Mouse (Mus musculus) adrenal gland, postnatal 14 days (tissue): ENCODE measurements at regions not wholly inside any gene's neighbourhood (a gene's known extent, or its start where the extent isn't known, plus 50 kb on each side); places are given as distances from the start of the nearest gene placed in this dataset.

ENCODE experiments used
- DNase-seq: peaks from one replicate; pipeline ENCODE4 v3.0.0; 2021; ENCODE audit warnings: mixed read lengths

DNA sequence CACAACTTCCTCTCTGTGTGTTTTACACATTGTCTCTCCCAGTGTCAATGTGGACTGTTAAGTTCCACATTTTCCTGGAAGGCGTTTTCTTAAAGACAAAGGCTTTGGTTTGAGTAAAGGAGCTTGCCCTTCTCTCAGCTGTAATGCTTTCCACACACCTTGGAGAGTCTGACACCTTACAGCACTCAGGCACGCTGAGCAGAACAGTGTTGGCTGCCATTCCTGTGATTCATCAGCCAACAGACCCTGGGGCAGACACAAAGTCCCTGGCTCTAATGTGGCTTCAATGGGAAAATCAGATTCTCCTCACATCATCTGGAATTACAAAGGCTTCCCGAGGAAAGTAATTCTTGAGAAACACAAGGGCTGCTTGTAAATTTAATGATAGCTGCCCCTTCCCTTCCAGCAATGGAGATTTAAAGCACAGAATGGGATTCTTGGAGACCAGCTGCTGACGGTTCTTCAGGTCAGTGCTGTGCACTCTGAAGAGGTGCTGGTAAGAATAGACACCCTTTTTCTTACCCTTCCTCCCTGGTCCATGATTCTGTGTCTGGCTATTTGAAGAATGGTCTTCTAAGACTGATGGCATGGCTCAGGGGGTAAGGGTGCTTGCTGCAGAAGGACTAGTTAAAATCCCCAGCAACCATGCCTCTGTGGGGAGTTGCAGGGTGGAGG is 468.4 kb upstream of the Nr2f2 start:
- no peak for DNase-seq

DNA sequence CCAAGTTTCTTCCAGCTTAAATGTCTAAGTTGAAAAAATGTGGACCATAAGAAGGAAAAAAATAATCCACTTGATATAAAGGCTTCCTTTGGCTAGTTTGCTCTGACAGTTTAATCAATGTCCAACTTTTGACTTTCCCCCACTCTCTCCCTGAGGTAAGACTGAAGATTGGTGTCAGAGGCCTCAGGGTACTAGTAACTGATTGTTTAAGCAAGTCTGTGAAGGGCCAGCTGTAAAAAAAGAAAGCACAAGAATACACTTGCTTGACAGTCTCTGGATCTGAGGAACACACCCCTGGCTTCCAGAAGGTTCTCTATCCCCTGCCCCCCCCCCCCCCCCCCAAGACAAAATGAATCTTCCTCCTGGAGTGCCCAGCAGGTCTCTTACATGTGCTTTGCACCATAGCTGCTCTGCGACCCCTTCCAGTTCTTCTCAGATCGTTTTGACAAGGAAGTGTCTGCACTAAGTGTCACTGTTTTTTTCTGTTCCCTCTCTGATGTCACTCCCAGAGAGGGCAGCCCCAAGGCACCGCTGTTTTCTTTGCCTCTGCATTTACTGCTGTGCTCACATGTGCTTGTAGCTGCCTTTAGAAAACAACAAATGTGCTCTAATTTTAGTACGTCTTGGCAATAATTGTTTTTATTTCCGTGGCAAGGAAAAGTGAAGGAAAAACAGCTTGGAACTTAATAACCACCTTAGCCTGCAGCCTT is 462.1 kb upstream of the Nr2f2 start:
- no peak for DNase-seq

DNA sequence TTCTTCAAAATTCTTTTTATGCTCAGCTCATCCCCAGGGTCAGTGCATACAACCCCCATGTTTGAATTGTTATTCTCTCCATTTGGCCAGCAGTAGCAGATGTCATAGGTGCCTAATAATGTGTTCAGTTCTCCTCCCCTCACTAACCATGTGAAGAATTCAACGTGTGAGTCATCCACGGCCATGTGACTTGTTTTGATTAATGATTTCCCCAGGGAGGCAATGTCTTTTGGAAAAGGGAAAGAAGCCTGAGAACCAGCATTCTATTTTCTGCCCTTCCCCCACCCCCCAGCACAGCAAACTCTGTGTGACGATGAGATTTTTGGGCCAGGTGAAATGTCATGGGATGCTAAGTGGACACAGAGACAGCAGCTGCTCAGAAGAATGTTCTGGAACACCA is 459.5 kb upstream of the Nr2f2 start:
- no peak for DNase-seq

DNA sequence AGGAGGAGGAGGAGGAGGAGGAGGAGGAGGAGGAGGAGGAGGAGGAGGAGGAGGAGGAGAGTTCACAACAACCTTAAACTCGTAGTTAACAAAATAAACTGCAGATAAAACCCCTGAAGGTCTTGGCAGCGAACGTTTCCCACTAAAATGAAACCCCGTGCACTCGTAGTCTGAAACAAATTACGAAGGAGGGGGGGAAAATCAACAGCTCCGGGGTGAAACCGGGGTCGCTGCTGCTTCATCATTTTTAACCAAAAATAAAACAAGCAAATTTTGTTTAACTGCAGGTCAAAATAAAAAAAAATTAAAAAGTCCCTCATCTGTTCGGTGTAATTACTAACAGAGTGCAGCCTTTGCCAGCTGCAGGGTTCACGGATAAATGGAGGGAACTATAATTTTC is 456.5 kb upstream of the Nr2f2 start:
- DNase-seq: no peak

DNA sequence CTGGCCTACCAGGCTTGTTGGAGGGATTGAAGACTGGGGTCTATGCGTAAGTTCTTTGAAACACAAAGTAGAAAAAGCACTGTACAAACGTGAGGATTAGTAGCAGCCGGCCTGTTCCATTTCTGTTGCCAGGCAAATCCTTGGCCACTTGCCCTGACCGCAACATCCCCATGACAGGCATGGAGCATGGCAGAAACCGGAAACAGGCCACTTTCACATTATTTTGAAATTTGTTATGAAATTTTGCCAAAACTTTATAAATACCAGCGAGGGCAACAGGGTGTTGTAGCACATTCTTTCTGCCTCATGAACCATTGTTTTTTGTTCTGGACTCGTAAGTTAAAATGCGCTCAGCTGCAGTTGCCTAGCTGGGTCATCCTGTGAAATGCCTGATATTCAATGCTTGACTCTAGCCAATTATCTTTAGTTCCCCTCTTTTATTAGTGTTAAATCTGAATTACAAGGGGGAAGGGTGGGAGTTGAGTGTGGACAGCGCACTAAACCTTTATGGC is 455.8 kb upstream of the Nr2f2 start:
- DNase-seq: peak; percentile 84

DNA sequence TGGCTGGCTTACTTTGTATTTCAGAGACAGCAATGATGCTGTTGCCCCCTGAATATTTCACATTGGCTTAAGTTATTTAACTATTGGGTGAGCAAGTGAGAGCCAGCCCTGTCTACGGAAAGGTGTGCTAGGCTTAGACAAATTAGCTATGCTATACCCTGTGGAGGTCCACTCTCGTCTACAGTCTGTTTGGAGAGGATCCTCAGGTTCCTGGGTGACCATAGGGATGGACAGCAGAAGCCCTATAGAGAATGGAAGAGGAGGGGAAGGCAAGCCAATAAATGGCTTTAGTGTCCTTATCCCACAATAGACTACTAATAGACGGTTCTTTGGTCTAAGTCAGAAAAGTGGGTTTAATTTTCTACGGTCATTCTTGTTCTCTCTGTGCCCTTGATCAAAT is 455.3 kb upstream of the Nr2f2 start:
- DNase-seq: no peak

DNA sequence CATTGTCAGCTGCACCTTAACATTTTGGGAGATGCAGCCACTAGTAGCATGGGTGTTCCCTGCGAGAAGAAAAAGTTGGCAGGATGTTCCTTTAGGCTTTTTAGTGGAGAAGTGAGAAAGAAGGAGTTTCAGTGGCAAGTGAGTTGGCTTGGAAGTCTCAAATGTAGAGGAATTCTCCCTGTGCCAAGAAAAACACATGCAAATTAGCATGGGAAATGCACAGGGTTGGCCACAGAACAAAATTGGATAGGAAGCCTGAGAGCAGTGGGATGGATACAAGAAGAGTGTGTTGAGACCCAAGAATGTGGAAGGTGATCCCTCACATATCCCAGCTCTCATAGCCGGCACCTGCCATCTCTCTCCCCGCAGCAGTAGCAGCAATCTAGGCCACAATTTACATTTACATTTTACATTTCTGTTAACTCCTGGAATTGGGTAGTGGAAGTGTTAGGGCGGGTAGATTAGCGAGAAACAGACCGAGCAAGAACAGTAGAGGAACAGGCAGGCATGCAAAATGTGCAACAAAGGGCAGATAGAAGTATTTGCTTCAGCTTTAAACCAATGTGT is 450.9 kb upstream of the Nr2f2 start:
- no peak for DNase-seq

DNA sequence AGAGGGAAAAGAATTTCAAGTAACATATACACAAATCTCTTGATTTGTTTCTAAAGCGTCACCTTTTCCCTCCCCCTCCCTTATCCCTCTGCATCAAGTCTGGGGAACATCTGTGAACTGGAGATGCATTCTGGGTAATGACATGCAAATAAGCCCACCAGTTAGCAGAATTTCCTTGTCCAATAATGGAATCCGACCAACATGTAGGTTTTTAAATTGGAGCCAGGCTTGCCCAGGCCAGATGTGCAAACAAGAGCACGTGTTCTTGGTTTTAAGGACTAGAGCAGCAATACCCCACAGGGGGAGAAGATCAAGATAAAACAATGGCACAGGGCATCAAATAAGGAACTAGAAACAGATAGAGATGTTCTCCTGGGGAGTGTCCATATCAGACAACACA is 447.9 kb upstream of the Nr2f2 start:
- no peak for DNase-seq

DNA sequence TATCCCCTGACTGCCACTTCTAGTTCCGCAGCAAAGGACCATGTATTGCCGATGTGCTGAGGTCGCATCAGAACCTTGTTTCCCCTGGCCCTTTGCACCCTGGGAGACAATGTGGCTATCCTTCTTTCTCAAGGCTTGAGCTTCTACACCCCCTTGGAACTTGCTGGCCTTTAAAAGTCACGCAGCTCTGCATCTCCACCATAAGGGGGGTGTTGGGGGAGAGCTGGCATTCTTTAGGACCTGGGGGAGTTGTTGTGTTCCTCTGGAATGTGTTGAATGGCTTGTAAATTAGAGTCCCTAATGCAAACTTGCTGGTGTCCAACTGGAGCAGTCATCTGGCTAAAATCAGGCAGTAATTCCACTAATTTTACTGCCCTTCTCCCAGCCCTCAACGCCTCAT is 446.6 kb upstream of the Nr2f2 start:
- DNase-seq: no peak

DNA sequence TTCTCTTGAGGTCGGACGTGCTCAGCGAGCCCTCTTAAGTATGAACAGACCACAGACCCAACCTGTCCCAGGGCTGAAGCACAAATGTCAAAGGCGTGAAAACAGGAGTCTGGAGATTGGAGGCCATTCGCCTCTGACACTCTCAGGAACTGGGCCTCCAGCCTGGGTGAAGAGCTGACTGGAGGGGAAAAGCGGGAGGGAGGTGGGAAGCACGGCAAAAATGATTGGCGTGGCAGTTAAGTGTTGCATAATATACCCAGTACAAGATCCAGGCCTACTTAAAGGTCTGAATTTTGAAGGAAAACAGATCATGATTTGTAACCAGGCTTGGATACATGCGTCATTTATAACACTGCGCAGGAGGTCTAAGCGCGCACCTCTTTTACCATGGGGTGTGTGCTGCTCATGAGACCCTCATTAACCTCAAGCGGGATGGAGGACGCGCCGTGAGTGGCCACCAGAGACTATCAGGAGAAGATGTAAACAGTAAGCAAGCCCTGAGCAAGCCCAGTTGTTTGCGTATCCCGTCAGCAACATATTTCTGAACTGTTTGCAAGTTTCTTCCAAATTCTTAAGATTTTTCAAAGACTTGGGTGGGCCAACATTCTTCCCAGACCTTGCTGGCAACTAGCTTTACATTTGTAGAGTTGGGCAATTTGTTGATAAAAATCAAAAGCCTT is 444.0 kb upstream of the Nr2f2 start:
- DNase-seq: no peak

DNA sequence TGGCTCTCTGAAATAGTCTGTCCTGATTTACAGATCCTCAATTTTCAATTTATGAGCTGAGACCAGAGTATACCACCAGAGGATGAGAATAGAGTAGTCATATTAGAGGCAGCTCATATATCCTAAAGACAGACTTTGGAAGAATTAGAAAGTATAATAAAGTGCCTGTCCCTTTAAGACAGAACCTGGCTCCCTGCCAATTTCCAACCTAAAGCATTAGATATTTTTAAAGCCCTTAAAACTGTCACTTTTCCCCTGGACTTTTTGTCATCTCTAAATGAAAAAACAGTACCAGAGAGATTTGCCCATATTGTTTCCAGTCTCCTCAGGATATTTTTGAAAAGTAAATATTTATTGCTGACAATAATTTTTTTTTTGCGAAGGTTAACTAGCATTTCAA is 437.7 kb upstream of the Nr2f2 start:
- DNase-seq: no peak

DNA sequence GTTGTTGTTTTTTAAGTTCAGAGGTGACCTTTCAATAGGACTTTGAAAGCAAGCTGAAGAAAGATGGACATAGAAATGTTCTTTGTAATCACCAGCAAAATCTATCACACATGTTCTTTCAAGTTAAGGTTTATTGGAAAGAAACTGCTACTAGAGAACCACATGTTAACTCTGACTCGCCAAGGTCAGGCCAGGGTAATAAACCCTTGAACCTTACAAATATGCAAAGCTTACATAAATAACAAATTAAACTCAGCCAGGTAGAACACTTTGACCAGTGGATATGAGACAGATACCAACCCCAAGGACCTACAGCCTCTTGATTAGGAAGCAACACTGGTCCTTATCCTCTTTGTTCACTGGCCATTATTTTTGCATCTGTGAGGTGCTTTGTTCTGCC is 433.4 kb upstream of the Nr2f2 start:
- no peak for DNase-seq

DNA sequence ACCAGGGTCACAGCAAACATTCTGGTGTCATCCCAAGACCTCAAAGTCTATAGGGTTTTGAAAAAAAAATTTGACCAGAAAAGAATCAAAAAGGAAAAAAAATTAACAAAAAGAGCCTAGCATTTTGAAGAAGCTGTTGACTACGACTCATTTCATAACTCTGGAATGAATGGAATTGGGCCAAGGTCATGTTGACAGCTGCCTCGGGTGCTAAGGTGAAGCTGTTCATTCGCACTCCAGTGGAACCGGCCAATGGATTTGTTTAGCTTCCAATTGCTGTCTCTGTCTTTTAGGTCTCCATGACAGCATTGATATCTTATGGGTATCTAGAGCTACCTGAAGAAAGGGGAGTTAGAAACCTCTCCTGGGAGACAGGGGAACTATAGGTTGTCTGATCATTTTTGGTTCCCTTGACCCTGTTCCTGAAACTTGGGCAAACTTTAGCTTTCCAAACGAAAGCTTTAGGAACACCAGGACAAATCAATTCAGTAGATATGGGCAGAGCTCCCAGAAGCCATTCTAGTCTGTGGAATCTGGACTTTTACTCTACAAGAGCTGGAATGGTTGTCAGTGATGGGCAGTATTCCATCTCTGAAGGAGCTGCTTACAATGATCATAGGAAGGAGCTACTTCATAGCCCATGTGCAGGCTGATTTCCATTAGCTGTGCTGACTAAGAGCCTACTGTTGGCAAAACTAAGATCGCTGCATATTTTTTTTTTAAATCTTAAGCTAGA is 432.7 kb upstream of the Nr2f2 start:
- peak; percentile 24 for DNase-seq

DNA sequence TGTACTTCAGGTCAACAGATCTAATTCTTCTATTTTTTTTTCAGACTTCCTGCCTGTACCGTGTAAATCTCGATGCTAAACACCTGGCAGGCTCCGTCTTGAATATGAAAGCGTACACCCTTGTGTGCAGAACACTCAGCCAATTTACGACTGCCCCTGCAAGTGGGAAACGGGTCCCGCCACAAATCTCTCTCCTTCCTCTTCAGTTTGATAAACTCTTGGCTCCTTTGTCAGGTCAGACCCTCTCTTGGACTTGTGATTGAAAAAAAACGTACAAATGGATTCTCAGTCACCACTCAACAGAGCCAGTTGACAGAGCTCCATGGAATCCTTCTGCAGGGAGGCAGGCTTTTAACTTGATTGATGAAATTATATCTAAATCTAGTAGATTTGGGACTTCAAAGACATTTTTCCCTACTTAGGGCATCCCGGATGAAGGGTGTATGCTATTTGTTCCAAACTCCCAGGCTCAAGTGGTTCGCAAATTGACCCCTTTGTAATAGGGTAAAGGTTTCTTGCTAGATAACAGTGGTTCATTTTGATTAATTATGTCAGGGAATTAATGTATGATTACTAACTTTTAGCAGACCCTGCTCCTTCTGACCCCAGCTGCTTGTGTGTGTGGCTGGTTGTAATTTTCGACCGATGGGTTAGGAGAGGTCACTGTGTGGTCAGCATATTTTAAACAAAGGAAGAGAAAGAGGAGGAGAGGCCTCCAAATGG is 429.7 kb upstream of the Nr2f2 start:
- DNase-seq: no peak

DNA sequence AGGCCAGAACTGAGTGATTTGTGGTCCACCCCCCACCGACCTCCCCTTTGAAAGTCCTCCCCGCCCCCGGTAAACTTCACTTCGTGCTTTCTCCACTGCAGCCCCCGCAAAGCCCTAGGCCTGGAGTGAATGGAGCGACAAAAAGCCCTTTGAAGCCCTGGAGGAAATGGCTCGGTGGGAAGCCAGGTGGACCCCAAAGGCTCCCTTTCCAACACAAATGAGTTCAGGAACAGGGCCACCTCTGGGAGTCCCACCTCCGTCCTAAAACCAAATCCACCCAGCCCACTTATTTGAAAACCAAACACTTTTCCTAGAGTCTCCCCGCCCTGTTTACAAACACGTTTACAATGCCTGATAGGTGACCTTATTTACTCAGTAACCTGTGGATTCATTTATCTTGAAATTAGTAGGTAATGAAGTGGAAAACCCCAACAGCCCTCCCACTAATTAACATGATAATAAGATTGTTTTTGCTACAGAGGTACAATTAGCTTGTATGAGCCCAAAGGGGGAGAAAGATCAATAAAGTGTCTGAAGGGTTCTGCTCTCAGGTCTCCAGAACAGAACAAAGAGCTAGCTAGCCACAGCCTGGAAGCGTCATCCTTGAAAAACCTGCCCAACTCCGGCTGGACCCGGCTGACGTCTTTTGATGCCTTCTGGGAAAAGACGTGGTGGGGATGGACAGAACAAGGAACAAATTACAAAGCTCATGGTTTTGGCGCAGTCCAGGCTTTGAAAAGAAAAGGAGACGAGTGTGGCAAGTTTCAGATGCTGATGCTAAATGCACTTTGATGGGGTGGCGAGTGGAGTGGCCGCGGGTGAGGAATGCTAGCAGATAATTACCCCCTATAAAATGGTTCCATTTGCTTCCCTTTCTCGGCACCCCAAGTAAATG is 422.6 kb upstream of the Nr2f2 start:
- no peak for DNase-seq

DNA sequence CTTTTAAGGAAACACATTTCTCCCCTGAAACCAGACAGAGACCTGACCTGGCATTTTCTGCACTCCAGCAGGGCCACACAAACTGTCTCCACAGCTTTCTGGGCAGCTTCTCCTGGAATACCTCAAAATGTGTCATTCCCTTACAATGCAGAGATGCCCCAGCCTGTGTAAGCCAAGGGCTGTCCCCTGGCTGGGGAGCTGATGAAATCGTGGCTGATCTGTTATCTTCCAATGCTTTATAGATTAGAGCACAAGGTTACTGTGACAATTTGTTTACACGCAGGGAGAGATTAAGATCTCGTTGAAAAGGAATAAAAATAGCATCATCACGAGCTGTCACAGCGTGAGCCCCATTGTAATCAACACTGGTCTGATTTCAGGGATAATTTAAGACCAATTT is 421.4 kb upstream of the Nr2f2 start:
- DNase-seq: peak; percentile 15

DNA sequence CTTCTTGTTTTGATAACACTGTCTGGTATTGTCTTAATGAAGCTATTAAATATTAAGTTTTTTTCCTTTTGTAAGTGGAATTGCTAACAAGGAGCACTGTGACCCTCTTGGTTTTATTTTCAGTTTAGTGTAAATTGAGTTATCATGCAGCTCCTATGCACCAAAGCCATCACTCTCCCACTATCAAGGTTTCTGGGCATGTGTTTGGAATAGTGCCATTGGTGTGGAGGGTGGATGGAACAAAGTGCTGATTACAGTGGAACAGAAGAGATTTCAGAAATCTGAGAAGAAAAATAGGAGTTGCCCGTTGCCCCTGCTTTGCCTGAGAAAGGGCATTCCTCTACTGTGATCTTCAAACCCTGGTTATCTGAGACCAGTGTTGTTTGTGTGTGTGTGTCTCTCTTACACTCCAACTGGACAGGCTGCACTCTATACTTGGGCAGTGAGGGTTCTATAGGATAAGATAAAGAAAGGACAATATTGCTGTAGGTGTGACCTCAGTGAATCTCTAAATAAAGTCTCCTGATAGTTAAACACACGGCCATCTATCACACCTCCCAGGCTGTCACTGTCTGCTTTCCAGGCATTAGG is 414.3 kb upstream of the Nr2f2 start:
- DNase-seq: no peak

DNA sequence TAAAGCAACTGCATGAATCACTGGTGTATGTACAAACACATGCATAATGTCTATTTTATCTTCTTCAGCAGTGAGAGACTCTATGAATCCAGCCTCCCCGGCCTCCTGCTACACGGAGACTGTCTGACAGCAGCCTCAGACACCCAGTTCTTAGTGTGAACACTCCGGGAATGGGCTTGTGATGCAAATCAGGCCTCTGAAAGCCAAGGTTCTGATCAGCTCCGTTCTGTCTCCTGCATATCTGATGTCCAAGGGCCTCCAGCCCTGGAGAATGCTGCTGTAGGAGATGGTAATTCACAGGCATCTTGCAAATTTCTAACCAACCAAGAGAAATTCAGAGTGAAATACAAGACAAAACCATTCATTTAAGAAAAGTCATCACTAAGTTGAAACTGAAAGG is 411.2 kb upstream of the Nr2f2 start:
- no peak for DNase-seq

DNA sequence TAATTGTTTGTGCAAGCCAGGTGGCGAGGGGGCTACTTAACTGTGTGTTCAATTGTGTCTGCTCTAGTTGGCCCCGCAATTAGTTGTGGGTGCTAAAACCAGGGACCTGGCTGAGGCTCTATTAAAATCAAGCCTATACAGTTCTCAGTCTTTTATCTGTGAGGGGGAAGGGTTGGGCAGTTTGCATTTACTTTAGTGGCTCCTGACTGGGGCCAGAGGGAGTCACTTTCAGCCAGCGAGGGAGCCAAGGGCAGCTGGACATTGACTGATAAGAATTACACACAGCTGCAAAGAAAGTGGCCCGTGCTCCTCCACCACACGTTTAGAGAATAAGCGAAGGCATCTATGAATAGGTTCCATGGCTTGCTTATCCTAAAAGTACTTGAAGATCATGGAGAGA is 403.1 kb upstream of the Nr2f2 start:
- DNase-seq: no peak

DNA sequence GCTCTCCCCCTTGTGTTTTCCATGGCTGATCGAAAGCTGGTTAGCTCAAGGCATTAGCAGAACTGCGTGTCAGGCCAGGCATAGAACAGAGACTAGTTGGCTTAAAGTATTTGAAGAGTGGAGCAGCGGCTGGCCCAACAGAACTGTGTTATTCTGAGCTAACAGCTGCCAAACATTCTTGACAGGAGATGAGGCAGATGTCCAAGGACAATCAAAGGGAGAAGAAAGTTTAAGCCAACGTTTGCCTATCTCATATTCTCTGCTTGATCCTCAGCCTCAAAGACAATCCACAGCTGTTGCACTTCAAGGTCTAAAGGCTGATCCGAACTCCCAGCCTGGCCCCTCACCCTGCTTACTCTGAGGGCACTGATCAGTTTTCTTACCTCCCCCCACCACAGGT is 401.2 kb upstream of the Nr2f2 start:
- DNase-seq: no peak
